Mouse (Mus musculus) olfactory bulb, adult 2 months (tissue): ENCODE measurements at regions not wholly inside any gene's neighbourhood (a gene's known extent, or its start where the extent isn't known, plus 50 kb on each side); places are given as distances from the start of the nearest gene placed in this dataset.

Source experiments
- H3K27ac ChIP-seq: fragments of 200-500 bp; 2 replicates; pipeline ENCODE4 v1.5.1; 2012; ENCODE audit warnings: low read depth, low read length; ENCODE audit not compliant: insufficient read depth
- H3K4me1 ChIP-seq: fragments of 200-500 bp; 2 replicates; pipeline ENCODE4 v1.6.1; 2012; ENCODE audit warnings: low read length; ENCODE audit not compliant: control insufficient read depth, insufficient read depth
- H3K4me3 ChIP-seq: fragments of 200-500 bp; 2 replicates; pipeline ENCODE4 v1.5.1; 2012; ENCODE audit warnings: mild to moderate bottlenecking, low read depth, low read length, moderate library complexity; ENCODE audit not compliant: insufficient read depth
- CTCF ChIP-seq: fragments of 200-500 bp; IDR thresholded peaks from 2 replicates; pipeline ENCODE4 v1.5.1; 2012; ENCODE audit warnings: low read depth, mild to moderate bottlenecking, low read length, moderate library complexity; ENCODE audit not compliant: insufficient read depth
- POLR2A ChIP-seq: fragments of 200-500 bp; IDR thresholded peaks from 2 replicates; pipeline ENCODE4 v1.6.1; 2012; ENCODE audit warnings: mild to moderate bottlenecking, low read depth, low read length, moderate library complexity; ENCODE audit not compliant: insufficient read depth
- WGBS: fragments of 180-500 bp; shearing (Covaris S2); methylation state at CpG from one replicate; pipeline ENCODE4 v1.1.7; 2018; 5-methylcytosine and 5-hydroxymethylcytosine counted together

GRCm38 (mm10) chrX:99396180-99396579 is 74.9 kb downstream of the Pja1 start:
- H3K4me3 ChIP-seq = no peak overlapping the region

GRCm38 (mm10) chrX:99395067-99395466 is 76.0 kb downstream of the Pja1 start:
- 93% methylated on average over 3 of the region's 3 CpGs for WGBS
- TF ChIP-seq POLR2A = no peak
- TF ChIP-seq CTCF = no peak
- no peak overlapping the region for H3K27ac ChIP-seq
- no peak overlapping the region for H3K4me3 ChIP-seq
- H3K4me1 ChIP-seq = peaks cover 6% of the 10 kb centered on the region; the same call in 1 of the 2 replicates

More at GRCm38 (mm10) chrX:99396180-99396579, 74.9 kb downstream of the Pja1 start:
- TF ChIP-seq CTCF (no peak), POLR2A (no peak)
- WGBS = 83% methylated on average over 6 of the region's 6 CpGs
- Histone ChIP-seq H3K4me1 (0 out of 2 replicates have a peak, but pooled peaks cover 4% of the 10 kb centered on the region), H3K27ac (no peak overlapping the region)

- Histone ChIP-seq H3K27ac (no peak overlapping the region), H3K4me3 (no peak overlapping the region), H3K4me1 (peaks cover 7% of the 10 kb centered on the region; the same call in 1 of the 2 replicates)
- TF ChIP-seq CTCF (no peak), POLR2A (no peak)
- 92% methylated on average over 6 of the region's 6 CpGs for WGBS
Measured at GRCm38 (mm10) chrX:99391628-99392027, 79.4 kb downstream of the Pja1 start.

DNA sequence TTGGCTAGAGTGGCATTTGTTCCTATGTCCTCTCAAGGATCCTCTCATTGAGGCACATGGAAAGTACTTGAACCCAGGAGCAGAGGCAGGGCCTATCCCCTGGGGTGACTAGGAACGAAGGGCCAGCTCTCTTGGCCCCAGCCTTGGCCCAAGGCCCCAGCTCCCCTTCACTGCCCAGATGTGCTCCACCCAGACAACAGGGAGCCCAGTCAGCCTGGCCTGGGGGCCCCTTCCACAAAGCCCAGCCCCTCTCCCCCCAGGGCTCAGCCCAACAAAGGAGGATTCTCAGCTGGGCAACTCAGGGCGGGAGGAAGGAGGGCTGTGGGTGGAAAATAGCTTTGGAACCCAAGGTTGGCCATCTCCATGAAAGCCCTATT is 80.6 kb downstream of the Pja1 start:
- H3K4me3 ChIP-seq = no peak overlapping the region
- WGBS = 79% methylated on average over 2 of the region's 2 CpGs
- TF ChIP-seq CTCF (no peak), POLR2A (no peak)

GRCm38 (mm10) chrX:99389778-99390461 is 81.2 kb downstream of the Pja1 start:
- Histone ChIP-seq H3K4me1 (peaks cover 7% of the 10 kb centered on the region; the same call in 1 of the 2 replicates), H3K4me3 (no peak overlapping the region), H3K27ac (no peak overlapping the region)
- WGBS = 50% methylated on average over 12 of the region's 12 CpGs
- TF ChIP-seq POLR2A (no peak), CTCF (no peak)

More for the DNA sequence above, 80.6 kb downstream of the Pja1 start:
- Histone ChIP-seq H3K27ac (no peak overlapping the region), H3K4me1 (peaks cover 7% of the 10 kb centered on the region; the same call in 1 of the 2 replicates)

GRCm38 (mm10) chrX:99370711-99371110 is 100.4 kb downstream of the Pja1 start:
- WGBS = 80% methylated on average over 5 of the region's 5 CpGs
- no peak for TF ChIP-seq POLR2A
- no peak for TF ChIP-seq CTCF
- H3K27ac ChIP-seq = no peak overlapping the region
- H3K4me3 ChIP-seq = no peak overlapping the region
- H3K4me1 ChIP-seq = peaks cover 12% of the 10 kb centered on the region; the same call in 1 of the 2 replicates

DNA sequence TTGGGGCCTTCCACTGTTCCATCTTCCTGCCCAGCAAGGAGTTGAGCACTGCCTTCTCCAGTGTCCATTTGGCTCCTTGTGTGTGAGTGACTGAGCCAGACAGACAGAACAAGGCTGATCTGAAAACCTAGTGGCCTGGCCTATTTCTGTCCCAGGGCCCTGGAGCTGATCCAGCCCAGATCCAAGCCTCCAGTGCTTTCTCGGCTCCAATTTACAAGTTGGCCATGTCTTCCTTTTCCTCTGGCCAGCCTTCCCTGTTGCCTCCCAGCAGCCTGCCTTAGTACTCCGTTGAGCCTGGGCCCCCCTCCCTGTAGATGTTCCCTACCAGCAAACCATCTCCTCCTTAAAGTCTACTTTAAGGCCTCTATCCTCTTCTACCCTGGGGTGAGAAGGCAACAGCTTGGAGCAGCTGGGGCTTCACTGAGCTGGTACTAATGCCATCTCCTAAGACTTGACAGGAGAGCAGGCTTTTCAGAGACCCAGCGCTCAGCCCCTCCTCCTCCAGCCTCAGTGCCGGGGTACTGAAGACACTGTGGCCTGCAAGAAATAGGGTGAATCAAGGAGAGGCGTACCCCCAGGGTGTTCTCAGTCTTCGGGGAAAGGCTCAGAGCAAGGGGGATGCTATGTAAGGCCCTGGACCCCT is 101.7 kb downstream of the Pja1 start:
- Histone ChIP-seq H3K27ac (no peak overlapping the region), H3K4me1 (peaks cover 12% of the 10 kb centered on the region; the same call in 1 of the 2 replicates), H3K4me3 (no peak overlapping the region)
- TF ChIP-seq POLR2A = no peak
- no peak for TF ChIP-seq CTCF
- 57% methylated on average over 6 of the region's 6 CpGs for WGBS

- H3K27ac ChIP-seq = no peak overlapping the region
- H3K4me3 ChIP-seq = no peak overlapping the region
- WGBS = 73% methylated on average over 5 of the region's 5 CpGs
- TF ChIP-seq CTCF = no peak
- no peak for TF ChIP-seq POLR2A
- peaks cover 3% of the 10 kb centered on the region; the same call in 1 of the 2 replicates for H3K4me1 ChIP-seq
Measured at GRCm38 (mm10) chrX:99364072-99364471, 107.0 kb downstream of the Pja1 start.
